Mouse (Mus musculus): ENCODE measurements around the gene Trem2. TPM values are rescaled to one million over a fixed set of nuclear protein-coding genes. Genes with fewer than 3 reads are reported as not detected.
"Not testable (repeated sequence)": the region's sequence is repeated elsewhere in the genome, so short reads cannot be mapped to it uniquely, and the experiment has no call there.

The Trem2 gene
- polyA plus RNA-seq, 1 experiment from 2014 or later = 3.5 TPM

GRCm38 (mm10) chr17:48325638-48326037 lies 20.6 kb upstream of the Trem2 start:
- Histone ChIP-seq H3K36me3 (no peaks in the 10 kb centered on the region), H3K4me1 (replicated peaks) (no peaks in the 10 kb centered on the region), H3K27me3 (ENCODE audit: insufficient read depth, poor library complexity, severe bottlenecking) (no peaks in the 10 kb centered on the region), H3K27ac (no peak overlapping the region), H3K4me3 (no peak overlapping the region), H3K9me3 (peaks cover 3% of the 10 kb centered on the region; the same call in 1 of the 2 replicates)
- 88% methylated on average over 11 of the region's 11 CpGs for WGBS
- DNase-seq (ENCODE audit: low spot score) = no peak

GRCm38 (mm10) chr17:48326656-48327055 lies 19.5 kb upstream of the Trem2 start:
- no peak overlapping the region for H3K4me3 ChIP-seq
- H3K36me3 ChIP-seq = no peaks in the 10 kb centered on the region
- WGBS = 88% methylated on average over 4 of the region's 4 CpGs
- H3K27me3 ChIP-seq (ENCODE audit: insufficient read depth, poor library complexity, severe bottlenecking) = no peaks in the 10 kb centered on the region
- H3K27ac ChIP-seq = no peak overlapping the region
- H3K9me3 ChIP-seq = peaks cover 3% of the 10 kb centered on the region; the same call in 1 of the 2 replicates
- no peak for DNase-seq (ENCODE audit: low spot score)
- no peaks in the 10 kb centered on the region for H3K4me1 ChIP-seq (replicated peaks)

GRCm38 (mm10) chr17:48332524-48332923 lies 13.7 kb upstream of the Trem2 start:
- H3K4me1 ChIP-seq (replicated peaks) = no peaks in the 10 kb centered on the region
- no peak overlapping the region for H3K4me3 ChIP-seq
- H3K9me3 ChIP-seq = no peaks in the 10 kb centered on the region
- H3K27ac ChIP-seq = no peak overlapping the region
- H3K36me3 ChIP-seq = no peaks in the 10 kb centered on the region
- H3K27me3 ChIP-seq (ENCODE audit: insufficient read depth, poor library complexity, severe bottlenecking) = no peaks in the 10 kb centered on the region
- 89% methylated on average over 2 of the region's 2 CpGs for WGBS
- DNase-seq (ENCODE audit: low spot score) = no peak

DNA sequence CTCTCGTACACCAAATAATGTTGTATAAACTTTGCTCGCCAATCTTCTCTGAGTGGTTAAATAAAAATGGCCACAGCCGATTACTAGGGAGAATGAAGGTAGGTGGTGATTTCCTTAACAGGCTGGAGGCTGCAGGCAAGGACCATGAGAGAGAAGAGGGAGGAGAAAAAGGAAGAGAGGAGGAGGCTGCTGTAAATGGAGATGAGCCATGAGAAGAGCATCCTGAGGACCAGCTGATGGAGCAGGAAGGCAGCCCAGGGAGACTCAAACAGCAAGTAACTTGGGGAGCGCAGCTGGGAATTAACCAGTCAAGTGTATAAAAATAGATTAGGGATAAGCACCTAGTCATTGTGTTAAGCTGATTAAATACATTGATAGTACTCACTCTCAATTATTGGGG lies 12.0 kb upstream of the Trem2 start:
- H3K27me3 ChIP-seq (ENCODE audit: insufficient read depth, poor library complexity, severe bottlenecking) = no peaks in the 10 kb centered on the region
- no peaks in the 10 kb centered on the region for H3K9me3 ChIP-seq
- H3K4me3 ChIP-seq = no peak overlapping the region
- no peaks in the 10 kb centered on the region for H3K4me1 ChIP-seq (replicated peaks)
- no peak overlapping the region for H3K27ac ChIP-seq
- DNase-seq (ENCODE audit: low spot score) = no peak
- WGBS = 91% methylated on average over 4 of the region's 4 CpGs
- H3K36me3 ChIP-seq = no peaks in the 10 kb centered on the region

DNA sequence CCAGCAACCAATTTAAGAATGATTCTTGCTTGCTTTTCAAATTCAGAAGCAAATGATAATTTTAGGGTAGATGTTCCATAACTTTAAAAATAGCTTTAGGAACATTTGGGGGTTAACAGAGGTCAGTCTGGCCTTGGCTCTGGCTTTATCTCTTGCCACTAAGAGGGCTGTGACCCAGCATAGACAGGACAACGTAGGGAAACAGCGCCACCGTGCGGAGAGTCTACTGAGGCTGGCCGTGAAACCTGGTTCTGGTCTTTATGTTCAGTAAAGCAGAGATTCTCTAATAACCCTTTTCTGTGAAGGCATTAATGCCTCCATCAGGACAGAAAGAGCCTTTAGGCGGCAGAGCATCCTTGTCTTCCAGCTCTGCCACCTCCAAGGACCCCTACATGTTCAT lies 9.3 kb upstream of the Trem2 start:
- Histone ChIP-seq H3K27me3 (ENCODE audit: insufficient read depth, poor library complexity, severe bottlenecking) (no peaks in the 10 kb centered on the region), H3K27ac (no peak overlapping the region), H3K36me3 (no peaks in the 10 kb centered on the region), H3K4me1 (replicated peaks) (no peaks in the 10 kb centered on the region), H3K9me3 (no peaks in the 10 kb centered on the region), H3K4me3 (no peak overlapping the region)
- peak; percentile 80 for DNase-seq (ENCODE audit: low spot score)
- 5% methylated on average over 6 of the region's 6 CpGs for WGBS

DNA sequence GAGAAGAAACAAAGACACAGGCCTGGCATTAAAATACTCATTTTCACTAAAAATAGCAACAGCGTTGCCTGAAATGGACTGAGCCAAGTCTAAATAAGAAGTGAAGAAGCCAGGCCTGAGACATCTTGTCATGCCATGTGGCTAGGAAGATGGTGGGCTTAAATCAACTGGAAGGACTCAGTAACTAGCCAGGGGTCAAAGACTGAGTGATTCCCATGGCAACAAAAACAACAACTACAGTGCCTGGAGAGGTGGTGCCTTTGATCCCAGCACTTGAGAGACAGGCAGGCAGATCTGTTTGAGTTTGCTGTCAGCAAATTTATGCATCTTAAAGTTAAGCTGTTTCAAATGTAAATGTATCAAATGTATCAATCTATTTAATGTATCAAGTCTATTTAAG lies 5.9 kb upstream of the Trem2 start:
- peak; percentile 8 for DNase-seq (ENCODE audit: low spot score)
- no peak overlapping the region for H3K4me3 ChIP-seq
- H3K27me3 ChIP-seq (ENCODE audit: insufficient read depth, poor library complexity, severe bottlenecking) = no peaks in the 10 kb centered on the region
- no peaks in the 10 kb centered on the region for H3K9me3 ChIP-seq
- 90% methylated on average over 1 of the region's 1 CpGs for WGBS
- H3K27ac ChIP-seq = no peak overlapping the region
- H3K4me1 ChIP-seq (replicated peaks) = no peaks in the 10 kb centered on the region
- H3K36me3 ChIP-seq = no peaks in the 10 kb centered on the region

GRCm38 (mm10) chr17:48341947-48342346 lies 4.3 kb upstream of the Trem2 start:
- 87% methylated on average over 3 of the region's 3 CpGs for WGBS
- Histone ChIP-seq H3K27me3 (ENCODE audit: insufficient read depth, poor library complexity, severe bottlenecking) (no peaks in the 10 kb centered on the region), H3K4me3 (no peak overlapping the region), H3K36me3 (no peaks in the 10 kb centered on the region), H3K4me1 (replicated peaks) (no peaks in the 10 kb centered on the region), H3K9me3 (no peaks in the 10 kb centered on the region), H3K27ac (no peak overlapping the region)
- no peak for DNase-seq (ENCODE audit: low spot score)

- no peak for DNase-seq (ENCODE audit: low spot score)
- Histone ChIP-seq H3K27ac (no peak overlapping the region), H3K36me3 (no peaks in the 10 kb centered on the region), H3K4me3 (no peak overlapping the region), H3K9me3 (no peaks in the 10 kb centered on the region), H3K4me1 (replicated peaks) (no peaks in the 10 kb centered on the region), H3K27me3 (ENCODE audit: insufficient read depth, poor library complexity, severe bottlenecking) (no peaks in the 10 kb centered on the region)
- 88% methylated on average over 2 of the region's 2 CpGs for WGBS
Observed at GRCm38 (mm10) chr17:48343065-48343464, 3.1 kb upstream of the Trem2 start.

- Histone ChIP-seq H3K4me1 (replicated peaks) (no peaks in the 10 kb centered on the region), H3K27ac (no peak overlapping the region), H3K9me3 (no peaks in the 10 kb centered on the region), H3K36me3 (no peaks in the 10 kb centered on the region), H3K4me3 (no peak overlapping the region), H3K27me3 (ENCODE audit: insufficient read depth, poor library complexity, severe bottlenecking) (no peaks in the 10 kb centered on the region)
- DNase-seq (ENCODE audit: low spot score) = no peak
- WGBS = 84% methylated on average over 4 of the region's 4 CpGs
Observed at GRCm38 (mm10) chr17:48345824-48346223, 377 bp upstream of the Trem2 start.

DNA sequence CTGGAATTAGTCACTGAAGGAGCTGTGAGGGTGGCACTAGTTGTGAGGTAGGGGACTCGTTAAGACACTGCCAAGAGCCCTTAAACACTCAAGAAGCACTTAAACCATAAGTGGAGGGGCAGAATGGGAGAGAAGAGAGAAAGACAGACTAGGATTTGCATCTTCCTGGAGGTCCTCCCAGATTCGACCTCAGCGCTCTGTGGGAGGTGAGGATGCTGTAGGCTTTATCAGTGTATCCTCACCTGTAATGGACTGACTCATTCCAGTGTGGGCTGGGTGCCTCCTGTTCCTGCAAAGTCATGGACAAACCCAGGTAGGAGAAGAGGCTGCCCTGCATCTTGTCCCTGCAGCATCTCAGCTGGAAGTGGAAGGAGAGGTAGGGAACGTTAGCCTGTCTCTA lies 633 bp downstream of the Trem2 start:
- no peak overlapping the region for H3K27ac ChIP-seq
- no peaks in the 10 kb centered on the region for H3K27me3 ChIP-seq (ENCODE audit: insufficient read depth, poor library complexity, severe bottlenecking)
- no peaks in the 10 kb centered on the region for H3K36me3 ChIP-seq
- H3K4me1 ChIP-seq (replicated peaks) = no peaks in the 10 kb centered on the region
- H3K9me3 ChIP-seq = no peaks in the 10 kb centered on the region
- no peak overlapping the region for H3K4me3 ChIP-seq
- no peak for DNase-seq (ENCODE audit: low spot score)
- 73% methylated on average over 4 of the region's 4 CpGs for WGBS

- Histone ChIP-seq H3K4me1 (replicated peaks) (no peaks in the 10 kb centered on the region), H3K27ac (no peak overlapping the region), H3K9me3 (no peaks in the 10 kb centered on the region), H3K4me3 (no peak overlapping the region), H3K27me3 (ENCODE audit: insufficient read depth, poor library complexity, severe bottlenecking) (no peaks in the 10 kb centered on the region), H3K36me3 (no peaks in the 10 kb centered on the region)
- 79% methylated on average over 2 of the region's 2 CpGs for WGBS
- no peak for DNase-seq (ENCODE audit: low spot score)
Observed at GRCm38 (mm10) chr17:48347287-48347686, 1.1 kb downstream of the Trem2 start.

GRCm38 (mm10) chr17:48350681-48351193 lies 4.5 kb downstream of the Trem2 start:
- Histone ChIP-seq H3K4me3 (no peak overlapping the region), H3K36me3 (no peaks in the 10 kb centered on the region), H3K9me3 (no peaks in the 10 kb centered on the region), H3K4me1 (replicated peaks) (no peaks in the 10 kb centered on the region), H3K27me3 (ENCODE audit: insufficient read depth, poor library complexity, severe bottlenecking) (no peaks in the 10 kb centered on the region), H3K27ac (no peak overlapping the region)
- DNase-seq (ENCODE audit: low spot score) = no peak
- WGBS = 76% methylated on average over 5 of the region's 5 CpGs

GRCm38 (mm10) chr17:48352976-48353375 lies 6.8 kb downstream of the Trem2 start:
- not testable (repeated sequence) for H3K4me3 ChIP-seq, H3K27ac ChIP-seq

GRCm38 (mm10) chr17:48355822-48356221 lies 9.6 kb downstream of the Trem2 start:
- H3K27me3 ChIP-seq (ENCODE audit: insufficient read depth, poor library complexity, severe bottlenecking) = no peaks in the 10 kb centered on the region
- H3K4me3 ChIP-seq = no peak overlapping the region
- no peak overlapping the region for H3K27ac ChIP-seq
- no peaks in the 10 kb centered on the region for H3K9me3 ChIP-seq
- 87% methylated on average over 3 of the region's 3 CpGs for WGBS
- no peaks in the 10 kb centered on the region for H3K4me1 ChIP-seq (replicated peaks)
- no peak for DNase-seq (ENCODE audit: low spot score)
- H3K36me3 ChIP-seq = no peaks in the 10 kb centered on the region

More at GRCm38 (mm10) chr17:48352976-48353375, 6.8 kb downstream of the Trem2 start:
- DNase-seq (ENCODE audit: low spot score); H3K4me1 ChIP-seq (replicated peaks); H3K27me3 ChIP-seq (ENCODE audit: insufficient read depth, poor library complexity, severe bottlenecking); H3K36me3 ChIP-seq; H3K9me3 ChIP-seq: not testable (repeated sequence)
- 61% methylated on average over 7 of the region's 7 CpGs for WGBS

Data from hindbrain, embryonic 10.5 days (tissue).